Comparison of ENCODE assay signal across 10 mouse cellular contexts in genomic region chr11:54144886-54145285, GRCm38 (mm10). TPM values are rescaled to one million over a fixed set of nuclear protein-coding genes. Genes with fewer than 3 reads are reported as not detected.
DNase-seq lines count a peak whose midpoint lies in the region; ATAC-seq and TF ChIP-seq lines count a peak whose summit lies in the region.
"Had no signal": no experiment of that assay in that cellular context is flagged by ENCODE, and none has a peak within 500 bp of the region (broad histone marks: within the 10 kb centered on the region; RNA-seq: fewer than 3 reads in every experiment).

No protein-coding gene starts in this region.

- peak; percentile 60; the same call in 1 of the 2 replicates for TF ChIP-seq CTCF in thymus, adult 2 months (IDR thresholded peaks at IDR 0.05; ENCODE audit: borderline replicate concordance, control insufficient read depth, extremely low read depth, insufficient read depth, low read length, poor library complexity)

- H3K27ac ChIP-seq in liver, embryonic 12.5 days, result no peak overlapping the region
- no peak overlapping the region for H3K27ac ChIP-seq in neural tube, embryonic 11.5 days (ENCODE audit: low read depth, low read length)
- no peak overlapping the region for H3K27ac ChIP-seq in thymus, adult 2 months (ENCODE audit: control insufficient read depth, insufficient read depth, low read length)
- H3K27ac ChIP-seq: embryonic facial prominence, embryonic 15.5 days; macrophage had no signal

- peaks cover 9% of the 10 kb centered on the region; the same call in 1 of the 2 replicates for H3K27me3 ChIP-seq in liver, embryonic 12.5 days (replicated peaks)
- H3K27me3 ChIP-seq in neural tube, embryonic 11.5 days (ENCODE audit: control insufficient read depth, insufficient read depth, low read length), result no peaks in the 10 kb centered on the region
- H3K27me3 ChIP-seq in thymus, adult 2 months (ENCODE audit: control insufficient read depth, insufficient read depth, low read length), result no peaks in the 10 kb centered on the region
- H3K27me3 ChIP-seq: embryonic facial prominence, embryonic 15.5 days had no signal

- TF ChIP-seq POLR2A in thymus, adult 2 months (IDR thresholded peaks at IDR 0.05; ENCODE audit: control insufficient read depth, extremely low read depth, insufficient read depth, low read length, poor library complexity), result no peak

- H3K4me1 ChIP-seq in liver, embryonic 12.5 days, result no peaks in the 10 kb centered on the region
- no peaks in the 10 kb centered on the region for H3K4me1 ChIP-seq in neural tube, embryonic 11.5 days (ENCODE audit: control insufficient read depth, insufficient read depth, low read length)
- no peaks in the 10 kb centered on the region for H3K4me1 ChIP-seq in thymus, adult 2 months (replicated peaks; ENCODE audit: control insufficient read depth, insufficient read depth, low read length)
- H3K4me1 ChIP-seq: embryonic facial prominence, embryonic 15.5 days had no signal

- H3K4me3 ChIP-seq in liver, embryonic 12.5 days, result no peak overlapping the region
- H3K4me3 ChIP-seq in neural tube, embryonic 11.5 days (ENCODE audit: low read depth, low read length), result no peak overlapping the region
- H3K4me3 ChIP-seq in thymus, adult 2 months (ENCODE audit: control insufficient read depth, insufficient read depth, low read length), result no peak overlapping the region
- H3K4me3 ChIP-seq: embryonic facial prominence, embryonic 15.5 days had no signal

- no peaks in the 10 kb centered on the region for H3K9me3 ChIP-seq in liver, embryonic 12.5 days (replicated peaks)
- H3K9me3 ChIP-seq in neural tube, embryonic 11.5 days (ENCODE audit: control insufficient read depth, low read length), result no peaks in the 10 kb centered on the region
- H3K9me3 ChIP-seq: embryonic facial prominence, embryonic 15.5 days had no signal

- peak; percentile 70 for DNase-seq in liver
- peak; percentile 88 for DNase-seq in embryo, embryonic 10 days (ENCODE audit: low spot score)
- peak; percentile 79 to 84 for DNase-seq in heart, postnatal 14 days
- peak; percentile 62 to 75 for DNase-seq in left cerebral cortex, postnatal 14 days (ENCODE audit: low spot score in 2 of 2)
- peak; percentile 66 for DNase-seq in neural tube, embryonic 11.5 days (ENCODE audit: low spot score)
- DNase-seq in thymus, adult 2 months, result peak; percentile 72

- no peaks in the 10 kb centered on the region for H3K36me3 ChIP-seq in liver, embryonic 12.5 days
- H3K36me3 ChIP-seq in neural tube, embryonic 11.5 days (ENCODE audit: control insufficient read depth, insufficient read depth, low read length), result no peaks in the 10 kb centered on the region
- no peaks in the 10 kb centered on the region for H3K36me3 ChIP-seq in thymus, adult 2 months (ENCODE audit: control insufficient read depth, insufficient read depth, low read length)
- H3K36me3 ChIP-seq: embryonic facial prominence, embryonic 15.5 days had no signal

- H3K4me2 ChIP-seq in liver, embryonic 12.5 days, result no peak overlapping the region
- H3K4me2 ChIP-seq in neural tube, embryonic 11.5 days (ENCODE audit: low read depth), result no peak overlapping the region
- H3K4me2 ChIP-seq: embryonic facial prominence, embryonic 15.5 days had no signal

- no peak for ATAC-seq in liver, embryonic 12.5 days
- ATAC-seq in activated CD4-positive, CD25-positive, alpha-beta regulatory T cell, adult 4 months, result peak; percentile 44
- no peak for ATAC-seq in neural tube, embryonic 11.5 days (ENCODE audit: insufficient read depth, low FRiP score, low TSS enrichment)

- intact Hi-C loops in heart, postnatal 14 days (cut with DNase I), result loop anchor here (1.0 kb wide), 1 partner anchor 109 kb away; no protein-coding TSS in a partner anchor
- intact Hi-C loops in left cerebral cortex, postnatal 14 days (cut with DNase I), result loop anchor here (2.0 kb wide), 1 partner anchor 112 kb away; no protein-coding TSS in a partner anchor

- H3K9ac ChIP-seq in liver, embryonic 12.5 days, result no peak overlapping the region
- no peak overlapping the region for H3K9ac ChIP-seq in neural tube, embryonic 11.5 days (ENCODE audit: low read length)
- H3K9ac ChIP-seq: embryonic facial prominence, embryonic 15.5 days had no signal

- WGBS in liver, embryonic 12.5 days (ENCODE audit: insufficient replicate concordance), result 5% methylated on average over 3 of the region's 3 CpGs
- WGBS in neural tube, embryonic 11.5 days, result 32% methylated on average over 3 of the region's 3 CpGs
- WGBS in thymus, adult 2 months, result 15% methylated on average over 3 of the region's 3 CpGs

RNA-seq across cellular contexts. Expression of gene P4ha2, which starts 45.0 kb away (rescaled TPM):
- polyA plus RNA-seq in liver, embryonic 12.5 days (2016; fragmentation: Nextera tagmentation; extraction: Ambion mirVana), result 9.9 and 10.3 TPM in 2 replicates
- not detected for polyA plus RNA-seq in activated CD4-positive, CD25-positive, alpha-beta regulatory T cell, adult 4 months (2017; shearing (Covaris generic))
- 10 to 100 TPM; 43.3 to 46.4 TPM for total RNA-seq in heart, postnatal 14 days (2021)
- total RNA-seq in left cerebral cortex, postnatal 14 days (2021), result 10 to 100 TPM; 16.6 to 18.3 TPM
- 18.4 TPM in 2 replicates for polyA plus RNA-seq in neural tube, embryonic 11.5 days (2014; fragmentation: Nextera tagmentation; extraction: Ambion mirVana)
- polyA plus RNA-seq in thymus, adult 2 months (2012; rRNA removed), result 4.6 and 4.8 TPM in 2 replicates
